Mouse (Mus musculus) urinary bladder, postnatal 14 days (tissue): ENCODE results near the gene Mb21d2.

ENCODE experiments used
- DNase-seq: peaks from one replicate; pipeline ENCODE4 v3.0.0; 2021; ENCODE audit warnings: low spot score

Mb21d2 gene

DNA sequence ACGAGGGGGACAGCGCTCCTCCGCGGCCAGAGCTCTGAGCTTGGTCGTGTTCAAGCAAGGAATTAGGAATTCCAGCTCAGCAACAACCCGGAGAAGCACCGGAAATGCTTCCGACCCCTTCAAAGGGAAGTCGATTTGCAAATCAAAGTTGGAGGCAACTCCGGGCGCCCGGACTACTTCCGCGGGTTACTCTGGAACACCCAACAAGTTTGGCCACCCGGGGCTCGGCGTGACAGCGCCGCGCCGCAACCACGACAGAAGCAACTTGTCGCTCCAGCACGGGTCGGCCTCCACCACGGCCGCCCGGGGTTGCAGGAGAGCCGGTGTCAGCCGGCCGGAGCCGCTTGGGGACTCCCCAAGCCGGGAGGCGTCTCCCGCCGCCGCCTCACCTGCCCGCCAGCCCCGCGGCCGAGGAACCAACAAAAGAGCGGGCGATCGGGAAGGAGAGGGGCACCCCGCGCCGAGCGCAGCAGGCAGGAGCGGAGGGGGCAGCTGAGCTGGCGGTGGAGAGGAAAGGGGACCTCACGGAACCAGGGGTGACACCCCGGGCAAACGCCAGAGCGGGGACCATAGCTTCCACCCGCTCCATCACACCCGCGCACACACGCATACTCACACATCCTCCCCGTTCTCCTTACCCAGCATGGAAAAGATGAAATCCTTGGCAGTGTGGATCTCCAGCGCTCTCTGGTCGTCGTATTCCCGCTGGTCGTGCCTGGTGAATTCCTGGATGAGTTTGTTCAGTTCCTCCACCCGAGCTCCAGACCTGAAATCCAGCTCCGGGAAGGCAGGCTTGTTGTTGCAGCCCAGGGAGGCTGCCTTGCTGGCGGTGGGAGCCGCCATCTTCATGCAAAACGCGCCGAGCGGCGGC, at the start of gene Mb21d2:
Gene Mb21d2, minus strand, starts transcription at position 859 of the 871 bp plus-strand sequence.
- peak; percentile 56 for DNase-seq

DNA sequence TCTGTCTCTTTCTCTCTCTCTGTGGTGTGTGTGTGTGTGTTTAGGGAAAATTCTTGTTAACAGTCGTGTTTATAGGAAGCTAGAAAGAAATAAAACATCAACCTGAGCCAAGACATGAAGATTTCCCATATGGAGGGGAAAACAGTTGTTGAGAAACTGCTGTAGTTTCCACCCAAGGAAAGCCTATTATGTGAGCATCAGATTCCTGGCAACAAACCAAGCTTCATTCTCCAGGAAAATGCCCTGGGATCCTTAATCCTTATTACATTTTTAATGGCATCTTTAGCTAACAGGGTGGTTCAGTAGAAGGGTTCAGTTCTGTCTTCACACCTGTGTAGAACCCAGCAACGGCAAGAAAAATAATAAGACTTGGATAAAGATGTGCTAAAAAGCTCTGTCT, 36.8 kb upstream of the Mb21d2 start:
- no peak for DNase-seq

DNA sequence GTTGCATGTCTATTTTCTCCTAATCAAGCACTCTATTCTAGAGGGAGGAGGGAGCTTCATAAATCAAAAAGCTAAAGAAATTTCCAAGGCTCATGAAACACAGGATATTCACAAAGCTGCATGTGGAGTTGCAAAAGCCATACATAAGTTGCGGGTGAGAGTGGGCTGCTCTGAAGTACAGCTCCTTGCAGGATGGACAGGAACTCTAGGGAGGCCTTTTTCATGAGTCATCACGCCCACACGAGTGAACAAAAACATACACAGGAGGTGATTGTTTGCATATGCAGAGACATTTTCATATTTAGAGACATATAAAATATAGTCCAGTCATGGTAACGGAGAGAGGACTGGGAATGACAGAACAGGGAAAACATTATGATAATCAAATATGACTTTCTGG, 34.6 kb upstream of the Mb21d2 start:
- no peak for DNase-seq

DNA sequence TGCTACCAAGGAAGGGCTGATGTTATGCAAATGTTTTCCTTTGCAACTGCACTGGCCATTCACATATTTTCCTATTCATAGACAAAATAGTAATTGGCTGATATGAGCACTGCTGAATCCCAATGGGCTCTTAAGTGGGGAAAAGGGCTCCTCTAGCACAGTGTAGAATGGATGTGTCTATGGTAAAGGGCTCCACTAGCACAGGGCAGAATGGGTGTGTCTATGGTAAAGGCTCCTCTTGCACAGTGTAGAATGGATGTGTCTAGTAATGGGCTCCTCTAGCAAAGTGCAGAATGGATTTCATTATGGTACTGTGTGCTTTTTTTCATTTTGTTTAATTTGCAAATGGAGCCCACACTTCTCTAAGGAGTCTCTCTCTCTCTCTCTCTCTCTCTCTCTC, 33.5 kb upstream of the Mb21d2 start:
- DNase-seq: no peak

DNA sequence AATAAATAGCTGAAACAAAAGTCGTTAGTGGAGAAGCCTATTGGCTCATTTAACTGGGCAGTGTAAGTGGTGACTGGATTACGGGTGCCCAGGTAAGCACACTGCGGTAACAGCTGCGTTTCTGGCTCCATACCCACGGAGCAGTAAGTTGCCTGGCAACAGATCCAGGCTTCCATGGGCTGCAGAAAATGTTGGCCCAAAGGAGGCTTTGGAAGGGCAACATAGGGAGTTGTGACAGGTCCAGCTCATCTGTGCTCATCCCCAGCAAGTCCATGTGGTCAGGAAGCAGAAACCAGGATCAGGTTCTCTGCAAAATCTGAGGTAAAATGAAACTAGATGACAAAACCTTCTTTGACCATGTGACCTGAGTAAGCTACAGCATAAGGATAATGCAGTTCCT, 20.3 kb upstream of the Mb21d2 start:
- no peak for DNase-seq

DNA sequence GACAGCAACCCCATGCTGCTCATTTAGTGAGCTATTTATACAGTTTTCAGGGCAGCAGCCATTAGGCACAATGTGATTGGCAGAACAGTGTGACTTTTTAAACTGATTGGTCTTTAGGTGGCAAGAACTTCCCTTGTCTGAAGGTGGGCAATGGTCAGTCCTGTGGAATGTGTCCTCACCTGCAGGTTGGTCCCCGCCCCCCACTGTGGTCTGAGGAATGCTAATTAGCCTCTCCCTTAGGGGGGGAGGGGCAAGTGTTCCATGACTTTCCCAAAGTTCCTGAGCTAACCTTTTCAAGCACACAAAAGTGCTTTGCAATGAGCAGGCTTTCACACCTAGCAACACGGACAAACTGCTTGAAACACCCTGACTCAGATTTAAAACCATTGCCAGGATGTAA, 13.8 kb upstream of the Mb21d2 start:
- DNase-seq: no peak

DNA sequence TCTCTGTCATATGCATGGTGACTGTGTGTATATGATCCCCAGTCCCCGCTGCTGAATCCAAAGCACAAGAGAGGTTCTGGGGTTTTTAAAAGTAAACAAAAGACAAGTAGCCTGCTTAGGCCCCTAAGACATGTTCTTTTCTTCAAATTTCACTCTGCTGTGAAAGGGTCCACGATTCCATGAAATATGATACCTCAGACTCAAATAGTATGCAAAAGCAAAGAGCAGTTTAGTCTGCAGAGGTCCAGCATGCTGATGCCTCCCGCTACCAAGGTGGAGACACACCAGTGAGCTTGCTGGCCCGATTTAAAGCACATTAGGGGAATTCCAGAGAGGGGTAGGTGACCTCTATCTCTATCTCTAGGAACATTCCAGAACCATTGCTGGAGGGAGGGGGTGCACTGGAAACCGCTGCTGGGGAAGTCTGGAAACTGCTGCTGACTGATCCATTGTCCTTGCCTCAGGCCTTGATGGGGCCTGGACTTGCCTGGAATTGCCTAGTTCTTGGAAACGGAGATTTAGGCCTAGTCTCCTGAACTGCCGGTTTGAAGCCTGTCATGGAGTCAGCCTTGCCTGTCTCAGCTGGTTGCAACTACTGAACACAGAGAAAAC, 6.8 kb upstream of the Mb21d2 start:
- DNase-seq: no peak

DNA sequence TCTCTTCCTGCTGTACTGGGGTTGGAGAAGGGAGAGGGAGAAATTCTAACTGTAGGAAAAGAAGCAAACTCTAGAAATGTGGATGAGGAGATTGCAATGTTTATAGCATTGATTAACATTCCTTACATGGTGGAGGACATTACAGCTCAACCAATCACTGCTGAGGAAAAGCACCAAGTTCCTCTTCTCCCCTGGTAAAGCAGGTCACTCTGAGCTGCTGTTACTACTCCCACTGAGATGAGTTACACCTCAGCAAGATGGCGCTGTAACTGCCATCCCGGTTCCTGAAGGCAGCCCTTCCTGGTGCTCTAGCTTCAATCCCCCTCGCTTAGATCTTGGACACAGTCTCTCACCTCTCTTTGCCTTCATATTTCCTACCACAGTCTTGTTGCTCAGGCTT, 6.2 kb upstream of the Mb21d2 start:
- no peak for DNase-seq

DNA sequence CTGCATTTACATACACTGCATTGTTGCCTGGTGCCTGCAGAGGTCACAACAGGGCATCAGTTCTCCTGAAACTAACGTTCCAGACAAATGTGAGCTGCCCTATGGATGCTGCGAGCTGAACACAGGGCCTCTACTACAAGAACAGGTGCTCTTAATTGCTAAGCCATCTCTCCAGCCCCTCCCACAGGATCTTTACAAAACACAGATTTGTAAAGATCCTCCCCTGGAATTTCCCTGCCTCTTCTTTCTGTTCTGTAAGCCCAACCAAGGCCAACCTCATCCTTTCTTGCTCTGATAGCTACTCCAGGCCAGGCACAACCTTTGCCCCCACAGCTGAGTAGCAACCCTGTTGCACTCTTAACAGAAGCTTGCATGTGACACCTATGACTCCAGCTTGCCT, 1.7 kb upstream of the Mb21d2 start:
- no peak for DNase-seq

DNA sequence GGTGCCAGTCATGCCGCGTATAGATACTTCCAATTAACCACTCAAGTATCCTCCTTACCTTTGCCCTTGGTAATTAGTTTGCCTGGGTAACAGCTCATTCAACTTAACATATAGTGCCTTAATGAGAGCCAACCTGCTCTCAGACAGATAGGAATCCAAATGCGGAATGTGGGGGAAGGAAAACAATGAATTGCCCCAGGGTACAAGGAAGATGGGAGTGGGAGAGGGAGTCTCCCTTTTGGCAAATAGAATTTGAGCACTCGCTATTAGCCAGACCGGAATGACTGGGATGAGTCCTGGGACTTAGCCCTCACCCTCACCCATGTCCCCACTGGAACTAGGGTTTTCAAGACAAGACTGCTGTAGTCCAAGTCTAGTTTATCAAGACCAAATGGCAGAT, 953 bp upstream of the Mb21d2 start:
- DNase-seq: no peak

DNA sequence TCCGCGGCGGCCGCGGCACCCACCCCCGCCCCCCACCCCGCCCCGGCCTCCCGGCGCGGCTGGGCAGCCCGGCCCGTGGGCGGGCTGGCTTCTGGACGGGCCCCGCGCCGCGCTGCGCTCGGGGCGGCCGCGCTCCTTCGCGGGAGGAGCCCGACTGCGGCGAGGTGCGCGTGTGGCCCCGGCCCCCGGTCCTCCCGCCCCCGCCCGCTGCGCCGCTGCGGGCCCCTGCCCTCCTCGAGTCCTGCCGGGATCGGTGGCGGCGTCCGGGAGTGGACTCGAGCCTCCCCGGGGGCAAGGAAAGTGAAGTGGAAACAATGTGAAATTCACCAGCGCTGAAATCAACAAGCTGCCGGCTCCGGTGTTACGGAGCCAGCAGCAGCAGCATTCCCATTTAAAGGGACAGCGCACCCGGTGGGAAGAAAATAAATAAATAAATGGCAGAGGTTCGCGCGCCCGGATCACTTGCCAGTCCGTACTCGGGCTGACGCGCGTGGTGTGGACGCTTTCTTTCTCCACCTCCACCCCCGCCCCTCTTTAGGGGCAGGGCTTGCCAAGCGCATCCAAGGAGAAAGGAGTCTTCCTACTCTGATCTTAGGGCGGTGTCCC, 316 bp upstream of the Mb21d2 start:
- DNase-seq: peak; percentile 49

DNA sequence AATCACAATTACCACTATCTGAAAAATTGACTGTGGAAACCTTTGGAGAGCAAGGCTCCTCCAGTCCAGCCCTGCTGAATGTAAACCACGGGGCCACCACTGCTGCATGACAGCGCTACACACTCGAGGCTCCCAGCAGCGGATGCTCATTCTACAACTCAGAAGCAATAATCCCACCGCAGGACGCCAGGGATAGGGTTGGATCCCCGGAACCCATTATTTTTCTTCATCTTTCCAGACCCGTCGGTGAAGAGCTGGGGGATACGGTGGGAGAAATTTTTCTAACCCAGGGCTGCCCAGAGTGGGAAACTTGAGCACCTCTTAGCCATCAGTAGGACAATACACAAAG, 1.0 kb downstream of the Mb21d2 start:
- peak; percentile 33 for DNase-seq

DNA sequence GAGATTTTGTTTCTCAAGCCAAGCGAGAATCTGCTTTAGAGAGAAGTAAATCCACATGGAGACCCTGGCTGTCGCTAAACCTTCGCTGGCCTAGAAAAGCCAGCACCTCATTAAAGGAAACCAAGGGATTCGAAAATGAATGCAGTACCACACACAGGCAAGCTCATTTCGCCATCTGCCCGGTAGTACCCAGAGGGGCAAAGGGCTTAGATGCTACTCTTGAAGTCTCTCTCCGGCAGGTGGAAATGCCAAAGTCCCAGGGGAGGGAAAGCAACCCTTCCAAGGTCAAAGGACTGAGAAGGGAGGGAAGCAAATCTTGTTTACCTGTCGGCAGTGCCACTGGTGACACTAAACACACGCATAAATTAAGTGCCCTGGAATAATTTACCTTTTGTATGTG, 2.1 kb downstream of the Mb21d2 start:
- no peak for DNase-seq

DNA sequence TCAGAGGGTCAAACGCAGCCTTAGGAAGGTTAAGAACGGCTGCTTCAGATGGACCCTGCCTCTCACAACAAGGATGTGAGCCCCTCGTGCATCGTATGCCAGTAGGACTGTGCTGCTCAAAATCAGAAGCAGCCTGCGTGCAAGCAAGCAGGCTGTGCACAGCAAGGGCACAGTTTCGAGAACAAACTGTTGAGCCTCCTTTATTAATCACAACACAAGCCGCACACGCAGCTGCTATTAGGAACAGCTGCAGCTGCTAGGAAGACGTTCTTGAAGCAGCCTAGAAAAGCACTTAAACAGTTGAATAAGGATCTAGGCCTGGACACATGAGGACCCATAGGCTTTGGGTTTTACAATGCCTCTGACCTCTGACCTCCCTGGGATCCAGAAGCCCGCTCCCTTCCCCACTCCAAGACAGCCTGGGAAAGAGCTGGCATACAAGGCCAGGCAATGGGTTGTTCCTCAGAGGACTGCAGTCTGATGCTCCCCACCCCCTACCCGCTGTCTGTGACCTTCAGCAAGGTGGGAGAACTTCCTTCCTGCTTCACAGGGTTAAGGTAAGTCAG, 10.1 kb downstream of the Mb21d2 start:
- no peak for DNase-seq

DNA sequence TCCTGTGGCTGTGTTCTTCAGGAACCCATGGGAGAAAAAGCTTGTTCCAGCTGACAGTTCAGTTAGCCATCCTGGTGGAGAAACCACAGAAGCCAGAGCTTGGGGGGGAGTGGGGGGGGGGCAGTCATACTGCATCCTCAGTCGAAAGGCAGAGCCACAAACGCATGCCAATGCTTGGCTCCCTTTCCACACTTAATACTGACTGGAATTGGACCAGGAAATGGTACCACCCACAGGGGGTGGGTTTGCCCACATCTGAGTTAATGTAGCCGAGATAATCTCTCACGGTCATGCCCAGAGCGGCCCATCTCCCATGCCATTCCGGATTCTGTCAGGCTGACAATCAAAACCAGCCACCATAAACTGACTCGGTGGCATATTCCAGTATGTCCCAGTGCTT, 14.1 kb downstream of the Mb21d2 start:
- DNase-seq: no peak

DNA sequence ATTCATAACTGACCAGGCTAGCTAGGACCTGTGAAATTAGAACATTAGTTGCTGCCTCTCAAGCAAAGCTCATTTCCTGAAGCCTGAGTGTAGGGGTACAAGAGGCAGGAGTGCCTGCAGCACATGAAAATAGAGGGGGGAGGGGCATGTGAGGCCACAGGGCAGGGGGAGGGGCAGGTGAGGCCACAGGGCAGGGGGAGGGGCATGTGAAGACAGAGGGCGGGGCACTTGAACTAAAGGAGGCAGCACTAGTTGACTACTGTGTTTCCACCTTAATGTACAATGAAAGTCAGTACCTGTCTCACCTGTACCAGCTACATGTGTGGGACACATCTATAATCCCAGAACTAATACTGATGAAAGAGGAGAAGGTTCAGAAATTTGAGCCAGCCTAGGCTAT, 14.8 kb downstream of the Mb21d2 start:
- no peak for DNase-seq

DNA sequence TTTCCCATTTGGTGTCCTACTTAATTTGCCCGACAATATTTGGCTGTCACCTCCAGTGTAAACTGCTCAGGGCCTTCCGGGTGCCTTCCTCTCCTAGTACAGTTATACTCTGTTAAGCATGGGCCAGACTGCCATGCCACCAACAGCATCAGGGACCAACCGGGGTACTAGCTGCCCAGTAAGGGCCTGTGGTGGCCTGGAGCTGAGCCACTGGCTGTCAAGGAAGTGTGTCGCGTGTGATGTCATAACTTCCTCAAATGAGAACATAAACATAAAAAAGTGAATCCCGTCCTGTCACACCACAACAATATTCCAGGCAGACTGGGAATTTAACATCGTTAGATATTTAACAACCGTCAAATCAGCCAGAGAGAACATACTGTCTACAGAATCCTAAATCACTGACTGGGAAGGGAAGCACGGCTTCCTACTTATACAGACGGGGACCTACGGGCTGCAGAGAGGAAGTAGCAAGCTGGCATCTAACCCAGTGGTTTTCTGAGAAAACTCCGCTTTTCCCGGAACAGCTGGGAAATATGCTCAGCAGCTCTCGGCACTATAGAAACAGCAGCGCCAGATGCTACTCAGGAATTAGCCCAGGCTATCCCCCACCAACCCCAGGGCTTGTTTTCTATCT, 17.9 kb downstream of the Mb21d2 start:
- DNase-seq: no peak

DNA sequence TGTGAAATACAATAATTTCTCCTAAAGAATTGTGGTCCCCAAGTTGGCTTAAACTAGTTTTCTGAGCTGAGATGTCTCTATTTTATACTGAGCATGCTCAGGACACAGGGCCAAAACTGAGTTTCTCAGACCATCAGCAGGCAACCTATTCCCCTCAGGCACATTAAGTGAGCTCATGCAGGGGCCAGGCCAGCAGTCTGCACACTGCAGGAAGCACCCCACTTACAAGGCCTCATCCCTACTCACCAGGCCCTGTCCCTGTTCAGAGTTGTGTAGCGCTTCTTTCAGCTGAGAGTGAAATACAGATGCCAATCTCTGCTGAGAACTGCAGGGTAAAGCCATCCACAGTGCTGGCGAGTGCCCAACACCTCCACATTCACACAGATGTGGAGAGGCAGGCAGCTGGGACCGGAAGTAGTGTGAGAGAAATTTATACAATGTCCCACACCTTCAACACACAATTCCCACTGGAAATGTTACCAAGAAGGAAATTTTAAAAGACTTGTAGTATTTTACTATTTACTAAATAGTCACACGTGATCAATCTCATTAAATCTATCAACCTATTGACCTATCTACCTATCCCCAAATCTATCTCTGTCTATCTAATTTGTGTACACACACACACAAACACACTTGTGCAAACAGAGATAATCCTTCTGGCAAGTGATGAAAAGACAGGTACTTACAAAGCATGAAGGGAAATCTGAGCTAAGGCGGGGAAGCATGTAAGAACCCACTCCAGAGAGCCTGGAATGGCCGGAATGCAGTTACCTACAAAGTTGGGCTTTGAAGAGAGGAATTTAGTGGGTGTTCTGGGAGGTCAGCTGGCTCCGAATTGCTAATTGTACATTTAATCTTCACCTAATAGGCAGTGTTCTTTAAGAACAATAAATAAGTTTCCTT, 22.9 kb downstream of the Mb21d2 start:
- DNase-seq: no peak

DNA sequence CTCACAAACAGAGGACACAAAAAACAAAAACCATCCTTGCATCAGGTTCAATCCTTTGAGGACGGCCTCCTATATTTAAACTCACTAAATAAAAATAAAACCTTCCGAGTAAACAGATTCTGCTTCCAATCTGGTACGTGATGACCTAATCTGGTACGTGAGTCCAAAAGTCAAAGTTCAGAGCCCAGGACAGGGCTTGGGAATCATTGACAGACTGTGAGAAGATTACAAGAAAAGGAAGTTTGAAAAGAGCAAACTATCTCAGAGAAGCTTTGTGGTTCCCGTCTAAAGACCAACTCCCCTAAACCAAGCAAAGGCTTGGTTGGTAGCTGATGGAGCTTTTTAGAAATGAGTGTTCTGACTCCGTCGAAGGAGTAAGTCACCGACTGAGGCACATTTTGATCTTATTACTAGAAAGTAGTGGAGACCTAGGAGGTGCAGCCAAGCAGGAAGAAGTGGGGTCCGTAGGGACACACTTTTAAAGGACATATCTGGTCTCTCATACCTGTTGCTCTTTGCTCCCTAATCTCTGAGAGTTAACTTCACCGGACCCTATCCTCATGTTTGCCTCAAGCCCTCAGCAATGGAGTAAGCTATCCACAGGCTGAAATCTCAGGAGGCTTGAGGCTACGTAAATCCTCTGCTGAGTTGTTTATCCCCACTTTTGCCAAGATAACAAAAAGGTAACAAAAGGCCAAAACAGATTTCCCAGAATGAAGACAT, 23.7 kb downstream of the Mb21d2 start:
- no peak for DNase-seq

DNA sequence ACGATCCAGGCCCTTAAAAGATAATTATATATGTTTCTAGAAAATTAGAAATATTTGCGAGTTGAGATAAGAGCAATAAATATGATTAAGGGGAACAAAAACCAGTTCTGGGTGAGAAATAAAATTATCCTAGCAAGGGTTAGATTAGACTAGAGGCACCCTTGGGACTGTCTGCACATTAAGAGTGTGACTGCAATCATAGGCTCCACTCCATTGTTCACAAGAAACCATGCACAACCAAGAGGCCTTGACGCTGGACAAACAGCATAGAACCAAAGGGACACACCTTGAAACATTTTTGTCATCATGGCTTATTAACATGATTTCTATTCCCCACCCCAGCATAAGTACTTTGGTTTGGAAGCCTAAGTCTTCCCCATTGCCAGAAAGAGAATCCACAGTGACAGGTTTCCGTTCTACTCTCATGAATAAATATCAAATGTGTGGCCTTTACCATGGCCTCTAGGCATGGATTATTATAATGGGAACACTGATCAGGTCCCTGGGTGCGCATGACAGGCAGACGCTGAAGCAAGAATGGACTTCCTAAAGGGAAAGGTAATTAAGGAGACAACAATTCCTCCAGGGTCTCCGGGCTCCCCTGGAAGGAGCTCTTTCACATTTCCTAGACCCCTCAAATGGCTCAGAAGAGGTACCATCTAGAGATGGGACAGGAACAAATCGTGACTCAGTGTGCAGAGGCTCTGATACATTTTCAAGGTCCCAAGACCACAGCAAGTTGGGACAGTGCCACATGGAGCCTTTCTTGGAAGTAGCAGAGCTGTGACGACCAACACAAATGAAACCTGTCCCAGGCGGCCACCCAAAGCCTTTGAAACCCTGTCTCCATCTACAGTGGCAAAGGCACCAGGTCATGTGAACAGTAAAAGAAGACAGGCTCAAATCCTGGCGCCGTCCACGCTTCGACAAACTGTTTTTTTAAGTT, 26.6 kb downstream of the Mb21d2 start:
- DNase-seq: no peak
